Mouse (Mus musculus) midbrain, embryonic 15.5 days (tissue): ENCODE measurements around the gene Trhr2. TPM values are rescaled to one million over a fixed set of nuclear protein-coding genes. Genes with fewer than 3 reads are reported as not detected.

Experiments
- ATAC-seq: fragments of 200-750 bp; cut with Nextera tagmentation; replicated peaks from 2 replicates; pipeline ENCODE4 v1.8.0; 2017; ENCODE audit warnings: moderate TSS enrichment
- H3K27ac ChIP-seq: fragments of 300-500 bp; sonication (generic); 2 replicates; pipeline ENCODE4 v1.5.1; 2015; ENCODE audit warnings: mild to moderate bottlenecking, inconsistent platforms
- H3K27me3 ChIP-seq: fragments of 300-500 bp; sonication (generic); replicated peaks from 2 replicates; pipeline ENCODE4 v1.6.1; 2015; ENCODE audit warnings: inconsistent platforms
- H3K36me3 ChIP-seq: fragments of 300-500 bp; sonication (generic); replicated peaks from 2 replicates; pipeline ENCODE4 v1.6.1; 2015; ENCODE audit warnings: inconsistent platforms
- H3K4me1 ChIP-seq: fragments of 300-500 bp; sonication (generic); 2 replicates; pipeline ENCODE4 v1.6.1; 2015; ENCODE audit warnings: inconsistent platforms
- H3K4me2 ChIP-seq: fragments of 300-500 bp; sonication (generic); 2 replicates; pipeline ENCODE4 v1.6.1; 2015; ENCODE audit warnings: inconsistent platforms, mild to moderate bottlenecking, moderate library complexity
- H3K4me3 ChIP-seq: fragments of 300-500 bp; sonication (generic); 2 replicates; pipeline ENCODE4 v1.5.1; 2015; ENCODE audit warnings: mild to moderate bottlenecking, inconsistent platforms
- H3K9ac ChIP-seq: fragments of 300-500 bp; sonication (generic); 2 replicates; pipeline ENCODE4 v1.6.1; 2015; ENCODE audit warnings: mild to moderate bottlenecking, inconsistent platforms
- H3K9me3 ChIP-seq: fragments of 300-500 bp; sonication (generic); 2 replicates; pipeline ENCODE4 v1.6.1; 2016; ENCODE audit warnings: inconsistent platforms
- WGBS: fragments of 180-500 bp; shearing (Covaris S2); methylation state at CpG from one replicate; pipeline ENCODE4 v1.1.7; 2015; ENCODE audit warnings: mixed read lengths; 5-methylcytosine and 5-hydroxymethylcytosine counted together
- polyA plus RNA-seq: library from polyadenylated mRNA; unstranded; fragments of >200 nt; fragmentation: Nextera tagmentation; extraction: Ambion mirVana; gene quantifications from 2 replicates; pipeline ENCODE4 v1.2.1, GENCODE M21; 2015

The Trhr2 gene
- polyA plus RNA-seq, 1 experiment from 2014 or later = not detected

DNA sequence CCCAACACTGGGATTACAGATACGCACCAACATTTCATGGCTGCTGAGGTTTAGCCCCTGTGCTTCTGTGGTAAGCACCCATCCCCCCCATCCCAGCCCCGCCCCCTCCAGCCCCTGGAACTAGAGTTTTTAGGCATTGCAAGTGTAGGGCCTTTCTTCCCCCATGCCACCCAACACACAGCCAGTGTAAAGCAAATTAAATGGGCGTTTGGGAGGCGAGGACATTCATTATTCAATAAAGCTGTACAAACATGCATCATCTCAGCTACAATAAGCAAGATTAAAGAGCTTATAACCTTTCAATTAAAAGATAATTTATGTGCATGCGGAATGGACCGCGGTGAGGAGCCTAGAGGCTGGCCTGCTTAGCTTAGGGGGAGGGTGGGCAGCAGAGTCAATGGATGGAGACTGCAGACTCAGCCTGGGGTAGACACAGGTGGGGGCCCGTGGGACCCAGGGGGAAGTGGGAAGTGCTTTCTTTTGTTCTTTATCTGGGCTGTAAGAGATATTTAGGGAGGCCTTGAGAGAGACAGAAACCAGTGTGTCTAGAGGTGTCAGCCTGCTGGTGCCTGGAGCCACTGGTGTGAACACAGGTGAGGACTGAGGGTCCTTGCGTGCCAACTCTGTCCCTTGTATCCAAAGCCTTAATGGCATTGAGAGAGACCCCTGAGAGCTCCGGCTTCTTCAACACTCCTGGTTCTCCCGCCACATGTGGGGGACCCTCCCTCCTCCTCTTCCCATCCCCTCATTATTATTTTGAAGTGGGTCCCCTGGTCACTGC is 10.0 kb downstream of the Trhr2 start:
- Histone ChIP-seq H3K9ac (no peak overlapping the region), H3K36me3 (no peaks in the 10 kb centered on the region), H3K4me2 (no peak overlapping the region), H3K27me3 (0 out of 2 replicates have a peak, but pooled peaks cover 5% of the 10 kb centered on the region), H3K27ac (no peak overlapping the region), H3K9me3 (no peaks in the 10 kb centered on the region), H3K4me1 (peaks cover 20% of the 10 kb centered on the region), H3K4me3 (no peak overlapping the region)
- ATAC-seq = peak; percentile 75; the same call in 1 of the 2 replicates
- 21% methylated on average over 11 of the region's 11 CpGs for whole genome bisulfite sequencing

- Histone ChIP-seq H3K27me3 (0 out of 2 replicates have a peak, but pooled peaks cover 5% of the 10 kb centered on the region), H3K4me3 (no peak overlapping the region), H3K9ac (no peak overlapping the region), H3K27ac (no peak overlapping the region), H3K4me1 (peaks cover 20% of the 10 kb centered on the region), H3K9me3 (no peaks in the 10 kb centered on the region), H3K36me3 (no peaks in the 10 kb centered on the region), H3K4me2 (no peak overlapping the region)
- no peak for ATAC-seq
- 46% methylated on average over 15 of the region's 15 CpGs for WGBS
Measured at GRCm38 (mm10) chr8:122349357-122350297, 10.9 kb downstream of the Trhr2 start.

DNA sequence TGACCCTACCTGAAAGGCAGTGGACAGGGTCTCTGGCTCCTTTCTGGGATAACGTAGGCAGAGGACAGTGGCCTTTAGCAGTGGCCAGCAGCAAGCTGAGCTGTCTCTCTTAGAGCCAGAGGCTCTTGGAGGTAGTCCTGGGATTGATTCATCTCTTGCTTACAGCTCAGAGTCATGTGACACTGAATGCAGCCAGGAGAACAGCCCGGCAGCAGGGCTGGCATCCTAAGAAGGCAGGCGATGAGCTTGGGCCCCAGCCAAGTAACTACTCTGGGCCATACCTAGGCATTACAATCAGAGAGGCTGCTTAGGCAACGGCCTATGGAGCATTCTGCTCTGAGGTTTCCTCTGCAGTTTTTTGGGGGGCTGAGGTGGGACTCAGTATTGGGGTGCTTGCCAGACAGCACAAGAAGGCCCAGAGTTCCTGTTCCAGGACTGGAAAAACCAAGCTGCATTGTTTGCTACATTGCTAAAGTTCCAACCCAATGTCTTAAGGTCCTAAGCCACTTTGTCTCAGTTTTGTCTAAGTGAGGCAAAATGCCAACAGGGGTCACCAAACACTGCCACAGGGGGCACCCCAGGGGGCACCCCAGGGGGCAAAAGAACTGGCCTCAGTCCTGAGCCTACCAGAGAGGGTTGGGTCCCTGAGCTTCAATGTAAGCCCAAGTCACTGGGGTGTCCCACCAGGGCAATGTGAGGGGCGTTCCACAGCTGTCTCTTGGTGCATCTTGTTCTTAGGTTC is 12.6 kb downstream of the Trhr2 start:
- Histone ChIP-seq H3K9ac (no peak overlapping the region), H3K27me3 (peaks cover 12% of the 10 kb centered on the region; the same call in 1 of the 2 replicates), H3K9me3 (no peaks in the 10 kb centered on the region), H3K4me1 (peaks cover 34% of the 10 kb centered on the region), H3K27ac (no peak overlapping the region), H3K4me3 (no peak overlapping the region), H3K36me3 (no peaks in the 10 kb centered on the region), H3K4me2 (no peak overlapping the region)
- 0 out of 2 replicates have a peak, but pooled peaks have one; percentile 22 for ATAC-seq
- 61% methylated on average over 5 of the region's 5 CpGs for WGBS

- peaks cover 34% of the 10 kb centered on the region for H3K4me1 ChIP-seq
- ATAC-seq = no peak
- WGBS = 53% methylated on average over 12 of the region's 12 CpGs
- H3K27ac ChIP-seq = no peak overlapping the region
- no peaks in the 10 kb centered on the region for H3K36me3 ChIP-seq
- no peak overlapping the region for H3K4me2 ChIP-seq
- H3K9ac ChIP-seq = no peak overlapping the region
- H3K9me3 ChIP-seq = no peaks in the 10 kb centered on the region
- H3K4me3 ChIP-seq = no peak overlapping the region
- peaks cover 24% of the 10 kb centered on the region for H3K27me3 ChIP-seq
Measured at GRCm38 (mm10) chr8:122345181-122346095, 15.1 kb downstream of the Trhr2 start.

DNA sequence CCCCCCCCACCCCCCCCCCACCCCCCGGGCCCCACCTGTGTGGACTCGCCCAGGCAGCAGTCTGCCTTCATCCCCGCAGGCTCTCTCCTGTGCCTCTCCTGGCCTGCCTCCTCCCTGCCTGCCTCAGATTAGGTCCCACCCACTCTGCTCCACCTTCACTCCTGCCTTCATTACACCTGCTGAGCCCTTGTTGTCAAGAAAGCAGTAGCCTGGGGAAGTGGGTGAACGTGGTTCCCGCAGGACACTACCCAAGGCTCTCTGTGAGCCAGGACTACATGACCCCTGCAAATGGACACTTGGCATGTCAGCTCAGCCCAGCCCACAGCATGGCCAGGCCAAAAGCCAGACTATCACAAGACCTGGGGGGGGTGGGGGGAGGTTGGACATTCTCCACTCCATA is 16.3 kb downstream of the Trhr2 start:
- Histone ChIP-seq H3K4me1 (peaks cover 25% of the 10 kb centered on the region), H3K4me3 (no peak overlapping the region), H3K36me3 (no peaks in the 10 kb centered on the region), H3K9me3 (no peaks in the 10 kb centered on the region), H3K4me2 (no peak overlapping the region), H3K9ac (no peak overlapping the region), H3K27ac (no peak overlapping the region), H3K27me3 (peaks cover 28% of the 10 kb centered on the region)
- 0 out of 2 replicates have a peak, but pooled peaks have one; percentile 13 for ATAC-seq
- WGBS = 0% methylated on average over 3 of the region's 5 CpGs

DNA sequence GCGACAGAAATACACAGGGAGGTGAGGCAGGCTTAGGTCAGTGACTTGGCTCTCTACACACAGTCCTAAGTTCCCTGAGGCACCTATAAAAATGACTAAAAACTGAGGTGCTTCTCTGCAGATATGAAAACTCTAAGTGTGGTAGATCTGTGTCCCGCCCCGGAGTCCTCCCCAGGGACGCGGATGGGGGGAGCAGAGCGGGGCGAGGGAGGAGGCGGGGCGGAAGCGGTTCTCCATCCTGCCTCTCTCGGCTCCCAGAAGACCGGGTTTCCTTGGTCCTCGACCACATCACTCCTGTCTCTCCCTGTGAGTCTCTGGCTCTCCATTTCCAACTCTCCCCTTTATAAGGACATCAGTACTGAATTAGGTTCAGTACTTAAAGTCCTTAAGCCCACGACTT is 16.8 kb downstream of the Trhr2 start:
- H3K27ac ChIP-seq = no peak overlapping the region
- WGBS = under 1% methylated on average over 14 of the region's 14 CpGs
- H3K36me3 ChIP-seq = no peaks in the 10 kb centered on the region
- H3K27me3 ChIP-seq = peaks cover 31% of the 10 kb centered on the region
- peak overlapping the region; percentile 18 for H3K4me3 ChIP-seq
- H3K9ac ChIP-seq = peak overlapping the region; percentile 4; the same call in 1 of the 2 replicates
- H3K4me2 ChIP-seq = peak overlapping the region; percentile 44
- peaks cover 25% of the 10 kb centered on the region for H3K4me1 ChIP-seq
- no peaks in the 10 kb centered on the region for H3K9me3 ChIP-seq
- no peak for ATAC-seq

DNA sequence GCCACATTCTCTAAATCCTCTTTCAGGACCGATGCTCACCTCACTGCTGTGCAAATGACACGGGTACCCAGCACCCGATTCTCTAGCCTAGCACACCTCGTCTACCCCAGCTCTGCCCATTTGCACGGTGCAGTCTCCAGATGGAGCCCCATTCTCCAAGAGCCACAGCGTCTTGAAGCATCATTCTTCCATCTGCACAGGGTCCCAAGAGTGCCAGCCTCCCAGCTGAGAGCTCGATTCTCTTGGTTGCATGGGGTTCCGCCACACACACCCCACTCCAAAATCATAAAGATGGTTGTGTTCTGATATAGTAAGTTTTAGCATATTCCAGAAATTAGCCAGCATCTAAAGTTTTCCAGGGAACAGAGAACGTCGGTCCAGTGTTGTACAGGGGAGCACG is 17.2 kb downstream of the Trhr2 start:
- Histone ChIP-seq H3K4me1 (peaks cover 25% of the 10 kb centered on the region), H3K4me2 (peak overlapping the region; percentile 44), H3K27ac (no peak overlapping the region), H3K9ac (0 out of 2 replicates have a peak overlapping the region, but pooled peaks have one; percentile 4), H3K4me3 (peak overlapping the region; percentile 18), H3K36me3 (no peaks in the 10 kb centered on the region), H3K27me3 (peaks cover 35% of the 10 kb centered on the region), H3K9me3 (no peaks in the 10 kb centered on the region)
- WGBS = 4% methylated on average over 11 of the region's 11 CpGs
- no peak for ATAC-seq

DNA sequence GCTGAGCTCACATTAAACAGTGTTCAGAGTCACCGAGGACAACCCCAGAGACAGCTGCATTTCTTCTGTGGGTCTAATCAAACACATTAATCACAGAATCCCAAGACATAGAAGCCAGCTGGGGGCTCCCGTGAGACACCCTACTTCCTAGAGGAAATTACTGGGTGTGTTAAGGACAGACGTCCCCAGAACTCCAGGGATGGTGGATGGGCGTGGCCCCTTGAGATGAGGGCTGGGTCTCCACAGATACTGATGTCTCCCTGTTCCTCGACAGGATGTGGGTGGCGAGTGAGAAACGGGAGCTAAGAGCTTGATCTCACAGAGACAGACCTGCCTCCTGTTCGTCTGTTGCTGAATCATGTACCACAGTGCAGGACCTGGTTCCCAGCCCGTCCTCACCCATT is 17.7 kb downstream of the Trhr2 start:
- Histone ChIP-seq H3K4me1 (peaks cover 24% of the 10 kb centered on the region), H3K27ac (no peak overlapping the region), H3K9ac (no peak overlapping the region), H3K9me3 (no peaks in the 10 kb centered on the region), H3K27me3 (peaks cover 38% of the 10 kb centered on the region), H3K4me2 (peak overlapping the region; percentile 44), H3K36me3 (no peaks in the 10 kb centered on the region), H3K4me3 (0 out of 2 replicates have a peak overlapping the region, but pooled peaks have one; percentile 18)
- ATAC-seq = no peak
- 6% methylated on average over 9 of the region's 9 CpGs for WGBS

DNA sequence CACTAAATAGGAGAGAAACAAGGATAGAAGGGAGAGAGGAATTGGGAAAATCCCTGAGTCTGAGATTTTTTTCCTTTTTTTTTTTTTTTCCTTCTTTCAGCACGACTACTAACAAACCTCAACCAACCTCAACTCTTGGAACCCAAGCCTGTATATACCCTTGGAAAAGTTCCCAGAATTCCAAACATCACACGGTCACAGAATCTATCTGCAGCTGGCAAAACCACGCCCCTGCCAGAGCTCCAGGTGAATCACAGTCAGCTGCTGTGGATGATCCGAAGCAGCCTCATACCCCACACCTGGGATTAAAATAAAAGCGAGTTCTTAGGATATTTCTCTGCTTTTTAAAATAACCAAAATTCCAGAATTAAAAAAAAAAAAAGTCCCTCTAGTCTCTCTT is 18.2 kb downstream of the Trhr2 start:
- H3K4me1 ChIP-seq = peaks cover 21% of the 10 kb centered on the region
- WGBS = 52% methylated on average over 5 of the region's 5 CpGs
- H3K4me3 ChIP-seq = no peak overlapping the region
- H3K9ac ChIP-seq = no peak overlapping the region
- no peak overlapping the region for H3K4me2 ChIP-seq
- H3K27ac ChIP-seq = no peak overlapping the region
- peaks cover 39% of the 10 kb centered on the region for H3K27me3 ChIP-seq
- ATAC-seq = no peak
- H3K9me3 ChIP-seq = no peaks in the 10 kb centered on the region
- H3K36me3 ChIP-seq = no peaks in the 10 kb centered on the region

- no peak overlapping the region for H3K9ac ChIP-seq
- 77% methylated on average over 6 of the region's 6 CpGs for WGBS
- ATAC-seq = no peak
- no peaks in the 10 kb centered on the region for H3K36me3 ChIP-seq
- peaks cover 22% of the 10 kb centered on the region for H3K4me1 ChIP-seq
- H3K4me2 ChIP-seq = no peak overlapping the region
- H3K4me3 ChIP-seq = no peak overlapping the region
- no peaks in the 10 kb centered on the region for H3K9me3 ChIP-seq
- no peak overlapping the region for H3K27ac ChIP-seq
- H3K27me3 ChIP-seq = peaks cover 45% of the 10 kb centered on the region
Measured at GRCm38 (mm10) chr8:122341790-122342189, 18.8 kb downstream of the Trhr2 start.

- H3K4me1 ChIP-seq = peaks cover 31% of the 10 kb centered on the region
- no peak overlapping the region for H3K27ac ChIP-seq
- H3K4me3 ChIP-seq = no peak overlapping the region
- no peaks in the 10 kb centered on the region for H3K9me3 ChIP-seq
- WGBS = 83% methylated on average over 3 of the region's 3 CpGs
- H3K4me2 ChIP-seq = no peak overlapping the region
- no peak overlapping the region for H3K9ac ChIP-seq
- ATAC-seq = no peak
- H3K27me3 ChIP-seq = peaks cover 50% of the 10 kb centered on the region
- H3K36me3 ChIP-seq = no peaks in the 10 kb centered on the region
Measured at GRCm38 (mm10) chr8:122340761-122341160, 19.8 kb downstream of the Trhr2 start.
